Mouse (Mus musculus) layer of hippocampus, adult 8-10 months (tissue): ENCODE results near the gene Fgf15. TPM values are rescaled to one million over a fixed set of nuclear protein-coding genes. Genes with fewer than 3 reads are reported as not detected.

Source experiments
- total RNA-seq, 4 experiments: library from RNA; stranded (reverse); gene quantifications; 2 replicates each; pipeline ENCODE4 v1.2.4; 2022

Fgf15 gene
- total RNA-seq, 4 experiments from 2014 or later = not detected

Other genes starting within 250 kb of the Fgf15 start
- gene Ano1, start 144.6 kb upstream of the Fgf15 start, total RNA-seq = 1 to 10 TPM; 2.8 to 7.6 (median 3.9) TPM
- under 1 TPM in 1 of 4 experiments, not detected in 3; 0.43 TPM for gene Fgf3, start 58.4 kb upstream of the Fgf15 start, total RNA-seq
- gene Fgf4, start 49.2 kb upstream of the Fgf15 start, total RNA-seq = not detected
- 10 to 100 TPM; 25.4 to 28.8 (median 26.5) TPM for gene LTO1, start 18.6 kb downstream of the Fgf15 start, total RNA-seq
- 10 to 100 TPM; 41.8 to 55.1 (median 48.8) TPM for gene Ccnd1, start 43.4 kb downstream of the Fgf15 start, total RNA-seq